Mouse (Mus musculus) midbrain, embryonic 11.5 days (tissue): ENCODE data around the gene Adipor2. TPM values are rescaled to one million over a fixed set of nuclear protein-coding genes. Genes with fewer than 3 reads are reported as not detected.
A peak's percentile ranks its signal among the peaks of the same experiment; 100 is the strongest.

Experiments
- ATAC-seq: fragments of 200-750 bp; cut with Nextera tagmentation; 2 replicates; pipeline ENCODE4 v1.8.0; 2017; ENCODE audit warnings: moderate TSS enrichment, moderate library complexity; ENCODE audit not compliant: low FRiP score
- DNase-seq: peaks from one replicate; pipeline ENCODE4 v3.0.0; 2015; ENCODE audit warnings: low spot score; ENCODE audit errors: missing footprints
- H3K27ac ChIP-seq: fragments of 300-500 bp; sonication (generic); 2 replicates; pipeline ENCODE4 v1.5.1; 2014; ENCODE audit warnings: low read depth, low read length
- H3K27me3 ChIP-seq: fragments of 300-500 bp; sonication (generic); 2 replicates; pipeline ENCODE4 v1.6.1; 2014; ENCODE audit warnings: mild to moderate bottlenecking, low read length, moderate library complexity, mixed read lengths; ENCODE audit not compliant: control insufficient read depth, insufficient read depth
- H3K36me3 ChIP-seq: fragments of 300-500 bp; sonication (generic); 2 replicates; pipeline ENCODE4 v1.6.1; 2014; ENCODE audit warnings: mild to moderate bottlenecking, low read length, moderate library complexity, mixed read lengths; ENCODE audit not compliant: control insufficient read depth, insufficient read depth
- H3K4me1 ChIP-seq: fragments of 300-500 bp; sonication (generic); 2 replicates; pipeline ENCODE4 v1.6.1; 2014; ENCODE audit warnings: low read length; ENCODE audit not compliant: control insufficient read depth, insufficient read depth
- H3K4me2 ChIP-seq: fragments of 300-500 bp; sonication (generic); 2 replicates; pipeline ENCODE4 v1.6.1; 2014; ENCODE audit warnings: mild to moderate bottlenecking, moderate library complexity
- H3K4me3 ChIP-seq: fragments of 300-500 bp; sonication (generic); 2 replicates; pipeline ENCODE4 v1.5.1; 2014; ENCODE audit warnings: low read depth, low read length
- H3K9ac ChIP-seq: fragments of 300-500 bp; sonication (generic); 2 replicates; pipeline ENCODE4 v1.6.1; 2014; ENCODE audit warnings: low read length
- H3K9me3 ChIP-seq: fragments of 300-500 bp; sonication (generic); 2 replicates; pipeline ENCODE4 v1.6.1; 2016; ENCODE audit warnings: low read length; ENCODE audit not compliant: control insufficient read depth
- WGBS: fragments of 180-500 bp; shearing (Covaris S2); extraction: QIAGEN DNeasy Blood & Tissue Kit; methylation state at CpG from one replicate; pipeline ENCODE4 v1.1.7; 2014; 5-methylcytosine and 5-hydroxymethylcytosine counted together
- polyA plus RNA-seq: library from polyadenylated mRNA; unstranded; fragments of >200 nt; fragmentation: Nextera tagmentation; extraction: Ambion mirVana; gene quantifications from 2 replicates; pipeline ENCODE4 v1.2.1, GENCODE M21; 2014

Adipor2 gene
- polyA plus RNA-seq, 1 experiment from 2014 or later, result 18.7 TPM

- Histone ChIP-seq H3K9ac (no peak overlapping the region), H3K27me3 (no peaks in the 10 kb centered on the region), H3K27ac (no peak overlapping the region), H3K4me2 (no peak overlapping the region), H3K4me1 (no peaks in the 10 kb centered on the region), H3K36me3 (no peaks in the 10 kb centered on the region), H3K4me3 (no peak overlapping the region), H3K9me3 (no peaks in the 10 kb centered on the region; the same call in 1 of the 2 replicates)
- DNase-seq, result no peak
- WGBS, result 81% methylated on average over 7 of the region's 7 CpGs
- no peak for ATAC-seq
Measured at GRCm38 (mm10) chr6:119321752-119322151, 95.8 kb downstream of the Adipor2 start.

- H3K9me3 ChIP-seq, result no peaks in the 10 kb centered on the region; the same call in 1 of the 2 replicates
- H3K9ac ChIP-seq, result no peak overlapping the region
- H3K27ac ChIP-seq, result no peak overlapping the region
- WGBS, result 51% methylated on average over 16 of the region's 16 CpGs
- no peak for ATAC-seq
- no peak overlapping the region for H3K4me2 ChIP-seq
- no peak overlapping the region for H3K4me3 ChIP-seq
- no peaks in the 10 kb centered on the region for H3K27me3 ChIP-seq
- peak; percentile 81 for DNase-seq
- no peaks in the 10 kb centered on the region for H3K4me1 ChIP-seq
- H3K36me3 ChIP-seq, result no peaks in the 10 kb centered on the region
Measured at GRCm38 (mm10) chr6:119320481-119320880, 97.0 kb downstream of the Adipor2 start.

DNA sequence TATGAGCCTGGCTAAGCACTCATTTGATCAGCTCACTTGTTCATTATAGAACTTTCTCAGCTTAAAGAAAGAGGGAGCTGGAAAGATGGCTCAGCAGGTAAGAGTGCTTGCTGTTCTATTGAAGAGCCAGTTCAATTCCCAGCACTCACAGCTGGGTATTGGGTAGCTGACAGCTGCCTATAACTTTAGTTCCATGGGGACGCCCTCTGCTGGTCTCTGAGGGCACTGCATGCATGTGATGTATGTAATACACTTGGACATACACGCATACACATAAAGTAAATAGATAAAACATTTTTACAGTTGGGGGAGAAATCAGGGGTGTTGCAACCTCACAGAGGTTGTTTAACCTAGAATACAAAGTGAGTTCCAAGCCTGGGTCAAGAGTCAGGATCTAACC is 98.1 kb downstream of the Adipor2 start:
- DNase-seq, result peak; percentile 81
- 76% methylated on average over 2 of the region's 2 CpGs for WGBS
- H3K27ac ChIP-seq, result no peak overlapping the region

DNA sequence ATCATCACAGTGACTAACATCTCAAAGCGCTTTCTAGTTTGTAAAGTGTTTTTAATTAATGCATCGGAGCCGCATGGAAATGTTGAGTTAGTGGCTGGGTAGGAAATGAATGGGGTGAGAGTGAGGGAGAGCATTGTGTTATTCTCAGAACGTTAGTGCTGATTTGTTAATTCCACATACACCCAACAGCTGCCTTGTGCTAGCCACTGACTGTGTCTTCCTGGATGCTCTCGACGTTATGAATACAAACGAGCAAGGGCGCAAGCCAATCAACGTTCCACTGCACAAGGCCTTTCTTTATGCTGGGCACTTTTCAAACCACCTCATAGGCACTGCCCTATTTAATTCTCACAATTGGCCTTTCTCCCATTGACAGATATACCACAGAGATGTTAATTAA is 98.8 kb downstream of the Adipor2 start:
- DNase-seq (no peak), ATAC-seq (no peak)
- Histone ChIP-seq H3K4me3 (no peak overlapping the region), H3K36me3 (no peaks in the 10 kb centered on the region), H3K4me2 (no peak overlapping the region), H3K9ac (no peak overlapping the region), H3K27ac (no peak overlapping the region), H3K4me1 (no peaks in the 10 kb centered on the region), H3K27me3 (no peaks in the 10 kb centered on the region), H3K9me3 (no peaks in the 10 kb centered on the region; the same call in 1 of the 2 replicates)
- 82% methylated on average over 9 of the region's 9 CpGs for WGBS

More for the DNA sequence above, 98.1 kb downstream of the Adipor2 start:
- no peaks in the 10 kb centered on the region for H3K27me3 ChIP-seq
- H3K4me1 ChIP-seq, result no peaks in the 10 kb centered on the region
- no peak overlapping the region for H3K9ac ChIP-seq
- H3K36me3 ChIP-seq, result no peaks in the 10 kb centered on the region
- H3K4me2 ChIP-seq, result no peak overlapping the region
- H3K4me3 ChIP-seq, result no peak overlapping the region
- H3K9me3 ChIP-seq, result no peaks in the 10 kb centered on the region; the same call in 1 of the 2 replicates
- no peak for ATAC-seq

DNA sequence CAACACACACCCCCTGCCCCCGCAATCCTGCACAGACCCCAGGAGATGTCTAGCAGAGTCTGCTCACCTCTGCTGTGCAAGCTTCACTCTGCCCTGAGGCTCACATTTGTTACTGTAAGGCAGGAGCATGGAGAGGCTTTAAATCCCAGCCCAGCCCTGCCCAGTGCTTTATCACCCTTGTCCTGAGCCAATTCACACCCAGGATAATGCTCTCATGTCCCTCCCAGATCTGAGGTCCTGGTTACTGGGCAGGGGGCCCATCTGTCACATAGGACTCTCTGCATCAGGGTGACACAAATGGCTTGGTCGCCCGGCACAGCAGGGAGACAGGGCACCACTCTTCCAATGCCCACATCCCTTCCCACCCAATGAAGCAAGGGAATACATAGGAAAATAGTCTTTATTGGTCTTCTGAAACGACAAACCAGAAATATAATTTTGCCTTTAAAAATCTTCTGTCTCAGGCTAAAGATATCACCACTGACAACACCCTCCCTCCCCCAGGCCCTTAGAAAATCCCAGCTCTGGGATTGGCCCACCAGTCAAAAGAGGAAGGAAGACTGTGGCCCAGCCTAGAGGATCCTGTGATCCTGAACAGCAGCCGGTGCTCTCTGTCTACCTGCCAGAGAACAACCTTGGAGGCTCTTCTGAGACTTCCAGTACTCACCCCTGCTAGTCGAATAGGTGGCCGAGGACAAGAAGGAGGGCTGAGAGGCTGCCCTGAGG is 102.6 kb downstream of the Adipor2 start:
- Histone ChIP-seq H3K4me3 (no peak overlapping the region), H3K27me3 (no peaks in the 10 kb centered on the region), H3K4me1 (no peaks in the 10 kb centered on the region), H3K9ac (no peak overlapping the region), H3K27ac (no peak overlapping the region), H3K4me2 (no peak overlapping the region), H3K36me3 (no peaks in the 10 kb centered on the region), H3K9me3 (no peaks in the 10 kb centered on the region; the same call in 1 of the 2 replicates)
- DNase-seq (no peak), ATAC-seq (no peak)
- WGBS, result 69% methylated on average over 7 of the region's 7 CpGs

DNA sequence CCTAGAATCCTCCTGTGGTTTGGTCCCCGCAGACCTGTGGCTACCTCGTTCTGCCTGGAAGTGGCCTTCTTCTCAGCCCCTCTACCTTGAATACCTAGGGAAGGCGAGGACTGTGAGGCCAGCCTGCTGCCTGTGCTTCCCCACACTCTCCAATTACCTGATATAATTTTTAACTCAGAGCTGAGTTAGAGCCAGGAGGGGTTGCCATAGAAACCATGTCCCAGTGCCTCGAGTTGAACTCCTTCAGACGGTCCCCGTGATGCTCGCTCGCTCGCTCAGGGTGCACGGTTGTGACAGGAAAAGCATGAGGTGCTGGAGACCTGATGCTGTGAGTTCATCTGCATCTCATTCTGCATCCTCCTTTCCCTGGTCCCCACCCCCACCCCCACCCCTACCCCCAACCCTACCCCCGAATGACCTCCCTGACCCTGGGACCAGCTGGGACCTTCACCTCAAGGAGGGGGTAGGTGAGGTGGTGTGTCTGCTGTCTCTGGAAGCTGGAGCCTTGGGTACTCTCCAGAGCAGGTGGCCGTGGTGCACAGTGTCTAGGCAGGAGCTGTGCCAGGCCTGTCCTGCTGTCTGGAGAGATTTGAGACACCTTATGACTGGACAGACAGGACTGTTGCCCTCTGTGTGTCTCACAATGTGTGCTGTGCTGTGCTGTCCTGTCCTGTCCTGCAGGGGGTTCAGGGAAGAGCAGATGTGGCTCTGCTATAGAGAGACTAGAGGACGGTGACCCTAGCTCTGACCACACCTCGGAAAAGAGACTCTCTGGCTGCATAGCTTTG is 103.7 kb downstream of the Adipor2 start:
- Histone ChIP-seq H3K9me3 (no peaks in the 10 kb centered on the region), H3K9ac (no peak overlapping the region), H3K27me3 (no peaks in the 10 kb centered on the region), H3K27ac (no peak overlapping the region), H3K4me3 (no peak overlapping the region), H3K36me3 (no peaks in the 10 kb centered on the region), H3K4me2 (no peak overlapping the region), H3K4me1 (no peaks in the 10 kb centered on the region)
- DNase-seq (no peak), ATAC-seq (0 out of 2 replicates have a peak, but pooled peaks have one; percentile 44)
- WGBS, result 67% methylated on average over 14 of the region's 14 CpGs

- H3K9me3 ChIP-seq, result no peaks in the 10 kb centered on the region
- 76% methylated on average over 3 of the region's 3 CpGs for WGBS
- no peak overlapping the region for H3K4me3 ChIP-seq
- no peak overlapping the region for H3K9ac ChIP-seq
- no peaks in the 10 kb centered on the region for H3K36me3 ChIP-seq
- no peak overlapping the region for H3K4me2 ChIP-seq
- no peak for DNase-seq
- no peaks in the 10 kb centered on the region for H3K4me1 ChIP-seq
- no peaks in the 10 kb centered on the region for H3K27me3 ChIP-seq
- no peak overlapping the region for H3K27ac ChIP-seq
- ATAC-seq, result no peak
Measured at GRCm38 (mm10) chr6:119313096-119313495, 104.4 kb downstream of the Adipor2 start.

DNA sequence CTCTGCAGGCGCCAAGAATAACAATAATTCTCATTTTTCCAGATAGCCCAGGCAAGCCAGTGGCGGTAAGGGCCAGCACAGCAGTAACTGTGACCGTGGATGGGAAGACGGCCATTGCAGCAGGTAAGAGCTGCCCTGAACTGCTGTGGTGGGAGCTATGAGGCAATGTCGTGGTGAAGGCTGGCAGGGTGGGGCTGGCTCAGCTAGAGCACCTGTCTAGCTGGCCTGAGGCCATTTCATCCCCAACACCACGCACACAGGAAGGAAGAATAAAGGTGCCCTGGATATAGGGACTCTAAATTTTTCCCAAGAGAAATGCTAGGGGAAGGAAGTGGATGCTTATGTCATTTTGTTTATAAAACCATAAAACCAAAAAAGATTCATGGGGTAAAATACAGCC is 105.1 kb downstream of the Adipor2 start:
- DNase-seq (no peak), ATAC-seq (no peak)
- Histone ChIP-seq H3K4me3 (no peak overlapping the region), H3K4me1 (no peaks in the 10 kb centered on the region), H3K9me3 (no peaks in the 10 kb centered on the region), H3K9ac (no peak overlapping the region), H3K27me3 (no peaks in the 10 kb centered on the region), H3K4me2 (no peak overlapping the region), H3K27ac (no peak overlapping the region), H3K36me3 (no peaks in the 10 kb centered on the region)
- 83% methylated on average over 6 of the region's 6 CpGs for WGBS

DNA sequence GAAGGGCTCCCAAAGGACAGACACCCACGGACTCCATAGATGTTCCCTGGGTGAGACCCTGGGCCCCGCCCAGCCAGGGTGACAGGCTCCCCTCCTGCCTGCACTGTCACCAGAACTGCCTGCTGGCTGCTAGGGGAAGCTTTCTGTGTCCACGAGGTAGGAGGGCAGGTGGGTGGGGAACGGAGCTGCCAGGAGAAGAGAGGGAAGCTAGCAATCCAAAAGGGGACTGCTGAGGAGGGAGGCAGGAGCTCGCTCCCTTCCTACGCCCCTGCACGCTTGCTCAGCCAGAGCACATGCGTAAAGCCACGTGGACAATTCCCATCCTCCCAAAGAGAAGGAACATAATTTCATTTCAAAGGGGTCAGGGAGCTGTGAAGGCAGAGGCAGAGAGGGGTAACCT is 107.3 kb downstream of the Adipor2 start:
- no peak overlapping the region for H3K9ac ChIP-seq
- no peaks in the 10 kb centered on the region for H3K4me1 ChIP-seq
- no peak overlapping the region for H3K4me2 ChIP-seq
- 69% methylated on average over 9 of the region's 9 CpGs for WGBS
- no peaks in the 10 kb centered on the region for H3K36me3 ChIP-seq
- no peak for ATAC-seq
- no peaks in the 10 kb centered on the region for H3K9me3 ChIP-seq
- H3K27ac ChIP-seq, result no peak overlapping the region
- no peak for DNase-seq
- H3K27me3 ChIP-seq, result no peaks in the 10 kb centered on the region
- H3K4me3 ChIP-seq, result no peak overlapping the region
